Mouse (Mus musculus): ENCODE results near the gene Ucp2. TPM values are rescaled to one million over a fixed set of nuclear protein-coding genes. Genes with fewer than 3 reads are reported as not detected.

Gene Ucp2
- polyA plus RNA-seq, 1 experiment from 2014 or later: 48.4 TPM

GRCm38 (mm10) chr7:100547631-100548030, 54.5 kb downstream of the Ucp2 start:
- Histone ChIP-seq H3K9ac (replicated peaks) (no peak overlapping the region), H3K36me3 (no peaks in the 10 kb centered on the region), H3K4me2 (replicated peaks) (no peak overlapping the region), H3K4me1 (peaks cover 3% of the 10 kb centered on the region; the same call in 1 of the 2 replicates), H3K27ac (replicated peaks) (no peak overlapping the region), H3K9me3 (no peaks in the 10 kb centered on the region), H3K4me3 (no peak overlapping the region), H3K27me3 (no peaks in the 10 kb centered on the region)
- 81% methylated on average over 4 of the region's 4 CpGs for WGBS
- no peak for ATAC-seq (replicated peaks)

- Histone ChIP-seq H3K36me3 (no peaks in the 10 kb centered on the region), H3K4me1 (peaks cover 8% of the 10 kb centered on the region), H3K27ac (replicated peaks) (no peak overlapping the region), H3K4me3 (no peak overlapping the region), H3K27me3 (no peaks in the 10 kb centered on the region), H3K9ac (replicated peaks) (no peak overlapping the region), H3K9me3 (no peaks in the 10 kb centered on the region), H3K4me2 (replicated peaks) (no peak overlapping the region)
- WGBS: 88% methylated on average over 3 of the region's 3 CpGs
- ATAC-seq (replicated peaks): no peak
These were observed 56.7 kb downstream of the Ucp2 start for GRCm38 (mm10) chr7:100549796-100550195.

- Histone ChIP-seq H3K36me3 (no peaks in the 10 kb centered on the region), H3K4me2 (replicated peaks) (no peak overlapping the region), H3K4me3 (no peak overlapping the region), H3K27ac (replicated peaks) (no peak overlapping the region), H3K27me3 (no peaks in the 10 kb centered on the region), H3K9me3 (no peaks in the 10 kb centered on the region), H3K9ac (replicated peaks) (no peak overlapping the region), H3K4me1 (peaks cover 15% of the 10 kb centered on the region)
- 49% methylated on average over 5 of the region's 5 CpGs for WGBS
- ATAC-seq (replicated peaks): 0 out of 2 replicates have a peak, but pooled peaks have one; percentile 41
These were observed 57.3 kb downstream of the Ucp2 start for GRCm38 (mm10) chr7:100550338-100551007.

Other genes starting within 250 kb of the Ucp2 start
- gene P4ha3, start 207.8 kb upstream of the Ucp2 start, polyA plus RNA-seq (2015; fragmentation: Nextera tagmentation; extraction: Ambion mirVana): 2.4 and 2.7 TPM in 2 replicates
- gene C2cd3, start 121.1 kb upstream of the Ucp2 start, polyA plus RNA-seq (2015; fragmentation: Nextera tagmentation; extraction: Ambion mirVana): 28.8 and 29.7 TPM in 2 replicates
- gene Ppme1, start 121.0 kb upstream of the Ucp2 start, polyA plus RNA-seq (2015; fragmentation: Nextera tagmentation; extraction: Ambion mirVana): 145 and 155 TPM in 2 replicates
- gene Ucp3, start 20.3 kb upstream of the Ucp2 start, polyA plus RNA-seq (2015; fragmentation: Nextera tagmentation; extraction: Ambion mirVana): not detected in 2 replicates
- 2.6 and 4.9 TPM in 2 replicates for gene Dnajb13, start 21.6 kb downstream of the Ucp2 start, polyA plus RNA-seq (2015; fragmentation: Nextera tagmentation; extraction: Ambion mirVana)
- 14.1 and 14.9 TPM in 2 replicates for gene Coa4, start 43.7 kb downstream of the Ucp2 start, polyA plus RNA-seq (2015; fragmentation: Nextera tagmentation; extraction: Ambion mirVana)
- gene Rab6a, start 114.1 kb downstream of the Ucp2 start, polyA plus RNA-seq (2015; fragmentation: Nextera tagmentation; extraction: Ambion mirVana): 194 and 207 TPM in 2 replicates
- gene Mrpl48, start 115.0 kb downstream of the Ucp2 start, polyA plus RNA-seq (2015; fragmentation: Nextera tagmentation; extraction: Ambion mirVana): 74.9 and 76.3 TPM in 2 replicates
- gene Plekhb1, start 169.1 kb downstream of the Ucp2 start, polyA plus RNA-seq (2015; fragmentation: Nextera tagmentation; extraction: Ambion mirVana): 4.7 and 6.8 TPM in 2 replicates
- 115 and 116 TPM in 2 replicates for gene Fam168a, start 213.3 kb downstream of the Ucp2 start, polyA plus RNA-seq (2015; fragmentation: Nextera tagmentation; extraction: Ambion mirVana)

All from forebrain, embryonic 15.5 days (tissue).